Mouse (Mus musculus) spleen, adult 2 months (tissue): ENCODE measurements around the gene Cdh15. TPM values are rescaled to one million over a fixed set of nuclear protein-coding genes. Genes with fewer than 3 reads are reported as not detected.

ENCODE experiments used
- DNase-seq, 2 experiments: peaks; one replicate each; pipeline versions ENCODE4 v3.0.0 to v3.0.0-alpha.2; 2012 to 2021; ENCODE audit warnings: low spot score in 2 of 2, low read depth in 1 of 2
- H3K27ac ChIP-seq: fragments of 200-500 bp; 2 replicates; pipeline ENCODE4 v1.5.1; 2012; ENCODE audit warnings: low read length, inconsistent platforms; ENCODE audit not compliant: insufficient read depth
- H3K27me3 ChIP-seq: fragments of 200-500 bp; 2 replicates; pipeline ENCODE4 v1.6.1; 2012; ENCODE audit warnings: mild to moderate bottlenecking, moderate library complexity, low read length, inconsistent platforms; ENCODE audit not compliant: control insufficient read depth, insufficient read depth
- H3K36me3 ChIP-seq: fragments of 200-500 bp; 2 replicates; pipeline ENCODE4 v1.6.1; 2012; ENCODE audit warnings: mild to moderate bottlenecking, low read length, inconsistent platforms; ENCODE audit not compliant: control insufficient read depth, insufficient read depth
- H3K4me1 ChIP-seq: fragments of 200-500 bp; 2 replicates; pipeline ENCODE4 v1.6.1; 2011; ENCODE audit warnings: inconsistent platforms; ENCODE audit not compliant: control insufficient read depth, insufficient read depth, insufficient read length
- H3K4me3 ChIP-seq: fragments of 200-500 bp; 2 replicates; pipeline ENCODE4 v1.5.1; 2011; ENCODE audit warnings: mild to moderate bottlenecking, inconsistent platforms; ENCODE audit not compliant: insufficient read depth, insufficient read length; ENCODE audit errors: extremely low read depth
- CTCF ChIP-seq: fragments of 200-500 bp; IDR thresholded peaks from 2 replicates; pipeline ENCODE4 v1.5.1; 2011; ENCODE audit warnings: mild to moderate bottlenecking, inconsistent platforms; ENCODE audit not compliant: insufficient read depth, insufficient read length, insufficient replicate concordance; ENCODE audit errors: extremely low read depth
- POLR2A ChIP-seq: fragments of 200-500 bp; IDR thresholded peaks from 2 replicates; pipeline ENCODE4 v1.6.1; 2011; ENCODE audit warnings: low read depth, low read length, inconsistent platforms
- WGBS: fragments of 180-500 bp; shearing (Covaris S2); methylation state at CpG from one replicate; pipeline ENCODE4 v1.1.7; 2018; 5-methylcytosine and 5-hydroxymethylcytosine counted together
- polyA plus RNA-seq: library from polyadenylated mRNA; depleted of rRNA; stranded (reverse); fragments of >200 nt; gene quantifications from 2 replicates; pipeline ENCODE4 v1.2.3, GENCODE M21; 2012

The Cdh15 gene
- polyA plus RNA-seq, 1 experiment, result not detected

DNA sequence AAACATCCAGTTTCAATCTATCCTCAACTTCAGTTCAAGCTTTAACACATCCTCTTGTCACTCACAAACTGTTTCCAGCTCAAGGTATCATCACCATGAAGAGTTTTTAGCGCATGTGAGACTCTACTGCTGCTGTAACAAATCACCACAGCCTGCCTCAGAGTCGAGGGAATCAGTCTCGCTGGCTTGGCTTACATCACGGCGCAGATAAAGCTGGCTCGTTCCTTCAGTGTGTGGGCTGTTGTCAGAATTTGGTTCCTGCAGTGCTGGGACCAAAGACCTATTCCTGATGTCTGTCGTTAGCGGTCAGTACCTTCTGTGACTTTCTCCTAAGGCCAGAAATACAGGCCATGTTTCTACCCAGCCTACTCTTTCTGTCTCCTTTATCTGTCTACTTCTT lies 49.4 kb downstream of the Cdh15 start:
- 93% methylated on average over 8 of the region's 8 CpGs for WGBS
- no peaks in the 10 kb centered on the region for H3K27me3 ChIP-seq
- no peak overlapping the region for H3K4me3 ChIP-seq
- H3K36me3 ChIP-seq, result peaks cover 61% of the 10 kb centered on the region
- TF ChIP-seq POLR2A (no peak), CTCF (no peak)
- no peak for DNase-seq
- no peaks in the 10 kb centered on the region for H3K4me1 ChIP-seq
- no peak overlapping the region for H3K27ac ChIP-seq

DNA sequence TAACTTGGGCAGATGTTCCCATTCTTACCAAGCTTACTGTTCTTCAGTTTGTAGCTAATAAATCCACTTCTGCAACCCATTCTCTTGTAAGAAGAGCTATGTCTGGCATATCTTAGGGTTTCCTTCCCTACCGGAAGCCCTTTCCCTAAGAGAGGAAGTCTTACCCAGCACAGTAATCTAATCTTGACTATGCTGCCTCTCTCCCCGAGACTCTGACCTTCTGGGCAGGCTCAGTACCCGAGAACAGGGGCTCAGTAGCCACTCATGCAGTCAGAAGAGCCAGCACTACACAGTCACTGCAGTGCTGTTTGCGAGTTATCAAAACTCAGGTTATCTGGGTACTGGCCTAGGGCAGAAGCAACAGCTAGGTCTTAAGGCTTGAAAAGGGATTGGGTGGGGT lies 50.3 kb downstream of the Cdh15 start:
- no peaks in the 10 kb centered on the region for H3K4me1 ChIP-seq
- TF ChIP-seq CTCF (no peak), POLR2A (no peak)
- no peak overlapping the region for H3K4me3 ChIP-seq
- no peak for DNase-seq
- WGBS, result 82% methylated on average over 4 of the region's 4 CpGs
- H3K27me3 ChIP-seq, result no peaks in the 10 kb centered on the region
- no peak overlapping the region for H3K27ac ChIP-seq
- peaks cover 55% of the 10 kb centered on the region for H3K36me3 ChIP-seq

DNA sequence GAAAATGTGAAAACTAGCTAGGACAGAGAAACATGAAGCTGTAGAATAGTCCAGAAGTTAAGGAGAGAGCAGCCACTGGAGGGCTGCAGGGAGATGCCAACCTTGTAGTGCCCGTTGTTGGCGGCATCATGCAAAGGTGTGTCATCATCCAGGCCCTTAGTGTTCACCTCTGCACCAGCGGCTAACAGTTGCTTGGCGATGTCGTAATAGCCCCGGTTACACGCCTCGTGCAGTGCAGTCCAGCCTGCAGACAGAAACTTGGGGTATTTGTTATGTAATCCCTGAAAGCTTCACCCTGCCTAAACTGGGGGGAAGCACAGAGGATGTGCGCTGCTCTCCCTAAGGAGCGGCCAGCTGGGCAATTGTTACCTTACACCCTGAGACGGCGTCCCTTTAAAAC lies 50.7 kb downstream of the Cdh15 start:
- TF ChIP-seq CTCF, result no peak
- no peak for TF ChIP-seq POLR2A
- Histone ChIP-seq H3K4me3 (no peak overlapping the region), H3K4me1 (no peaks in the 10 kb centered on the region), H3K27me3 (no peaks in the 10 kb centered on the region), H3K36me3 (peaks cover 50% of the 10 kb centered on the region), H3K27ac (no peak overlapping the region)
- no peak for DNase-seq
- WGBS, result 93% methylated on average over 12 of the region's 12 CpGs

DNA sequence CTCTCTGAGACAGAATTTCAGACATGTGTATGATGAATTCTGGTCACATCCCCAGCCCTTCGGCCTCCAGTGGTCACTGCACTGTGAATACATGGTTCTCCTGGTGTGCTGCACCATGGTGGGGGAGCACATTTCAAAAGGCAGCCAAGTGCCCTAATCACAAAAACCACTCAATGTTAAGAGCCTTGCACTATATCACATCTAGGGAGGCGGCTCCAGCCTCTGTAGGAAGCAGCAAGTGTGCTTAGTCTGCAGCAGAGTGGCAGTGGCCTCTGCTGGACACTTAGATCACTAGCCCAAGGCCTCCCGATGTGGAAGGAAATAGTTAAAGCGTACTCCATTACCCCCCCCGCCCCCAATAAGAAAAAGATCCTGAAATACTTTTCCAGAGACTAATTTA lies 51.3 kb downstream of the Cdh15 start:
- H3K4me3 ChIP-seq, result no peak overlapping the region
- WGBS, result 89% methylated on average over 5 of the region's 5 CpGs
- DNase-seq, result no peak
- no peak overlapping the region for H3K27ac ChIP-seq
- no peaks in the 10 kb centered on the region; the same call in 1 of the 2 replicates for H3K4me1 ChIP-seq
- H3K36me3 ChIP-seq, result peaks cover 50% of the 10 kb centered on the region
- no peak for TF ChIP-seq CTCF
- no peak for TF ChIP-seq POLR2A
- no peaks in the 10 kb centered on the region for H3K27me3 ChIP-seq

DNA sequence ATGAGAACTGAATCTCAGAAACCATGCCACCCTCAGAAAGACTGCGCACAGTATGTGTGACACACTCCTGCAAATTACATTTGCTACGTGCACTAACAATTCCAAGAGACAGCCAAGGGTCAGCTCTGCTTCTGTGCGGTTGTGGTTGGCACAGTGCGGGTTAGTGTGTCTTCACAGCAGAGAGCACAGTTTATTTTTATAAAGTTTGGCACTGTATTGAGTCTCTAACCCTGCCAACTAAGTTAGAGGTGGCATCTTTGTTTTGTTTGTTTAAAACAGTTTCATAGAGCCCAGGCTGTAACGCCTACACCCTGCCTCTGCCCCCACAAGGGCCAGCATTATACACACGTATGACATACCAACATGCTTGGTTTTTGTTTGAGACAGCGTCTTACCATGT lies 53.7 kb downstream of the Cdh15 start:
- Histone ChIP-seq H3K36me3 (peaks cover 29% of the 10 kb centered on the region), H3K4me3 (no peak overlapping the region), H3K27ac (no peak overlapping the region), H3K27me3 (no peaks in the 10 kb centered on the region), H3K4me1 (no peaks in the 10 kb centered on the region; the same call in 1 of the 2 replicates)
- 92% methylated on average over 7 of the region's 7 CpGs for WGBS
- TF ChIP-seq POLR2A, result no peak
- TF ChIP-seq CTCF, result no peak
- no peak for DNase-seq

DNA sequence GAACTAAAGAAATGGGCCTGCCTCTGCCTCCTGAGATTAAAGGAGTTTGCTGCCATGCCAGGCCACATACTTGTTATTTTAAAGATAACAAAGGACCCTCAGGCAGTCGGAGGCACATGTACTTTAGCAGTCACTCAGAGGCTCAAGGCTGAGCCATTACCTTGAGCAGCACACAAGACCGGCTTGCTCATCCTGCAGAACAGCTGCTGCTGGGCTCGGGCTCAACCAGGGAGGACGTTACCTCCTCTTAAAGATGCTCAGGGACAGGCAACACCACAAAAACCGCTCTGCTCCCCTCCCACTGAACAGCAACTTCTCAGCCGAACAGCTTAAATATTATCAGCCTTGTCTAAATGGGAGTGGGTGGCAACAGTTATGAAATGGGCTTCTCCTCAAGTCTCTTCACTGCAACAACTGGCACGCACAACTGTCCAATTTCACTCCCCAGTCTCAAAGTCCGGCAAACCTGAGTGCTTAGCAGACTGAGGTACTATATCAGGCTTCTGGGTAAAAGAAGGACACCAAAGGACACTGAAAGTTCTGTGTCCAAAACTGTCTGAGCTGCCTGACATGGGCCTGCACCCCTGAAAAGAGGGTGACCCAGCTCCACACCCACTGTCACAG lies 54.2 kb downstream of the Cdh15 start:
- Histone ChIP-seq H3K4me3 (no peak overlapping the region), H3K27me3 (no peaks in the 10 kb centered on the region), H3K4me1 (no peaks in the 10 kb centered on the region; the same call in 1 of the 2 replicates), H3K27ac (no peak overlapping the region), H3K36me3 (peaks cover 26% of the 10 kb centered on the region)
- no peak for DNase-seq
- TF ChIP-seq POLR2A (no peak), CTCF (no peak)
- 88% methylated on average over 8 of the region's 8 CpGs for WGBS

DNA sequence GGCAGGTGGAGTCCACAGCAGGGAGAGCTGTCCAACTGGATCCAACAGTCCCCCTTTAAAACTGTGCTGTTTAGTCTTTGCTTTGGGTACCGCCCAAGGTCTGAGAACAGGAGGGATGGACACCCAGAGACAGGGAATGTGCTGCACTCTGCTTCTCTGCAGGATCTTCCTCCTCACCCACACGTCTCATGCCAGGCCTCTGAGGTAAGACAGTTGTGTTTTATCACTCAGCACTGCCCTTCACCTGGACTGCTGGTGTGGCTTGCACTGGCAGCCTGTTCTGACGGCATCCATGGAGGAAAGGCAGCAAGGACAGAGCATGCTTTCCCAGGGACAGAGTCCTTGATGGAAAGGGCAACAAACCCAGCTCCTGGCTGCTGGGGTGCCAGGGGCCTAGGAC lies 54.8 kb downstream of the Cdh15 start:
- peaks cover 27% of the 10 kb centered on the region for H3K36me3 ChIP-seq

More for the DNA sequence above, 54.8 kb downstream of the Cdh15 start:
- TF ChIP-seq POLR2A, result no peak
- no peak for TF ChIP-seq CTCF
- H3K27ac ChIP-seq, result no peak overlapping the region
- DNase-seq, result no peak
- 89% methylated on average over 3 of the region's 3 CpGs for WGBS
- H3K4me1 ChIP-seq, result no peaks in the 10 kb centered on the region; the same call in 1 of the 2 replicates
- H3K4me3 ChIP-seq, result no peak overlapping the region
- no peaks in the 10 kb centered on the region for H3K27me3 ChIP-seq
